Mouse (Mus musculus) embryonic fibroblast, embryonic 13.5 days (primary cell): ENCODE data around the gene Ugt1a5.

Experiments
- CTCF ChIP-seq: IDR thresholded peaks from 2 replicates; pipeline ENCODE4 v1.5.1; 2011; ENCODE audit warnings: mild to moderate bottlenecking, control low read depth, low read length, moderate library complexity, borderline replicate concordance; ENCODE audit not compliant: insufficient read depth
- POLR2A ChIP-seq: IDR thresholded peaks from 2 replicates; pipeline ENCODE4 v1.6.1; 2011; ENCODE audit warnings: low read depth, mild to moderate bottlenecking, control low read depth, low read length, moderate library complexity

- TF ChIP-seq CTCF = no peak
- no peak for TF ChIP-seq POLR2A
Observed at GRCm38 (mm10) chr1:88133908-88134456, 31.8 kb upstream of the Ugt1a5 start.
